Mouse (Mus musculus): Measurements from ENCODE around the gene Slc36a3. TPM values are rescaled to one million over a fixed set of nuclear protein-coding genes. Genes with fewer than 3 reads are reported as not detected.
A peak's percentile ranks its signal among the peaks of the same experiment; 100 is the strongest.

Slc36a3 gene
- polyA plus RNA-seq, 1 experiment: not detected

- no peak for TF ChIP-seq TCF12 (IDR thresholded peaks at IDR 0.05; ENCODE audit: insufficient read depth, poor library complexity, severe bottlenecking)
- no peaks in the 10 kb centered on the region for H3K79me2 ChIP-seq (ENCODE audit: control insufficient read depth, insufficient read depth)
- no peak overlapping the region for H3K4me2 ChIP-seq (ENCODE audit: low read depth)
- H3ac ChIP-seq (ENCODE audit: control insufficient read depth, insufficient read length): no peak overlapping the region
- H3K27me3 ChIP-seq (ENCODE audit: control insufficient read depth, insufficient read depth, insufficient read length): no peaks in the 10 kb centered on the region
- H3K4me3 ChIP-seq: no peak overlapping the region
- no peaks in the 10 kb centered on the region for H3K36me3 ChIP-seq (ENCODE audit: control insufficient read depth, insufficient read depth)
Measured at GRCm38 (mm10) chr11:55078502-55078901, 73.0 kb downstream of the Slc36a3 start.

DNA sequence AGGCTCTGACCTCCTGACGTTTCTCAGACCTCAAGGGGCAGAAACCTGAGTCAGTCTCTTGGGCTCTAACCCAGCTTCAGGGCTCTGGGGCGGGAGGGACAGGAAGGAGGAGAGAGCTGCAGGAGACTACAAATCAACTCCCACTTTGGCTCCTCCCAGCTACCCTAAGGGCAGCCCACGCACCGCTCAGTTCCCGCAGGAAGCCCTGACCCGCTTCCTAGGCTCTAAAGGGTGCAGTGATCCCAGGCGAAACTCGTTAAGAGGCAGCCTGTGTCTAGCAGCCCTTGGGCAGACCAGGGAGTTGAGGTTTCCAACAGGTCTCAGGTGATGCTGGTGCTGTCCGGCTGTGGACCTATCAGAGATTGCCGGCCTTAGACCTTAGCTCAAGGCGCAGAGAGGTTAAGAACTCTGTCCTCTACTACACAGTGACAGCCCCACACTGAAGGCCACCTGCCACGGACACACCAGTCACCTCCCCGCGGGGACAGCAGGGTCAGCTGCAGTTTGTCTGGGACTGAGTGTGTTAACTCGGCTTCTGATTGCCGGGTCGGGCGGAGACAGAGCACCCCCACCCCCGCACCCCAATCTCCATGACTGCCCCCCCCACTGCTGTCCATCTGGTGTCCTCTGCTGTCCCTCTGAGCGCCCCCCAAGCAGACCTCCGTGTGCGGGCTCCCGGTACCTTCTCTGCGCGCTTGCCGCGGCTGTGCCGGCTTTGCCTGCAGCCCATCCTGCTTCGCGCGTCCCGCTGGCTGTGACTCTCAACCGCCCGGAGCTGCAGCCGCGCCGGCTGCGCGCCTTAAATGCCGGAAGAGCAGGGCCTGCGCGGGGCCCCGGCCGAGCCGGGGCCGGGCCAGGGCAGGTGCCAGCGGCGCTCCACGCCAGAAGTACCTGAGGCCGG, 73.9 kb downstream of the Slc36a3 start, which contains the start of gene Ccdc69:
Gene Ccdc69 (minus strand): TSS at position 801 of the 901 bp plus-strand sequence.
- H3K4me2 ChIP-seq (ENCODE audit: low read depth): peak within 1 kb of the TSS; percentile 67
- H3ac ChIP-seq (ENCODE audit: control insufficient read depth, insufficient read length): no peak within 1 kb of the TSS
- no peak for TF ChIP-seq MYOG (IDR thresholded peaks at IDR 0.05; ENCODE audit: control insufficient read depth in 1 of 3, insufficient read depth in 1 of 3, insufficient read length in 2 of 3, low read depth in 2 of 3)
- peak in 1 of 3 experiments; percentile 43 for TF ChIP-seq MYOD1 (IDR thresholded peaks at IDR 0.05; ENCODE audit: control insufficient read depth in 1 of 3, insufficient read length in 2 of 3, low read depth in 2 of 3)
- H3K4me3 ChIP-seq: no peak within 1 kb of the TSS
- H3K79me2 ChIP-seq (ENCODE audit: control insufficient read depth, insufficient read depth): no peaks in the 10 kb centered on the region
- H3K27me3 ChIP-seq (ENCODE audit: control insufficient read depth, insufficient read depth, insufficient read length): no peaks in the 10 kb centered on the region
- no peaks in the 10 kb centered on the region for H3K36me3 ChIP-seq (ENCODE audit: control insufficient read depth, insufficient read depth)

DNA sequence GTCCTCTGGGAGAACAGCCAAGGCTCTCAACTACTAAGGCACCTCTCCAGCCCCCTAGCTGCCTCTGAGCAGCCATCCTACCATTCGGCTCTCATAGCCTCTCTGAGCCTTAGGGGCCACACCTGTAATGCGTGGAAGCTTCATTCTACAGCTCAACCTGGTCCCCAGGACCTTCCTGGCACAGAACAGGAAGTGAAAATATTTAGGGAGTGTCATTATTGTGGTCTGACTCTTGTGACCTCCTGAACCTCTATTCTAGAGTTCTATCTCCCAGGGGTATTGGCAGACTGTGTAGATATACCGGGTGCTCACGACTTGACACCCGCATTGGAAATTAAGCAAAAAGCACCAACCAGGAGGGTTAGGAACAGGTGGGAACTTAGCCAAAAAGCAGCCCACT, 75.3 kb downstream of the Slc36a3 start:
- no peak overlapping the region for H3K4me3 ChIP-seq
- H3K4me2 ChIP-seq (ENCODE audit: low read depth): no peak overlapping the region
- no peaks in the 10 kb centered on the region for H3K79me2 ChIP-seq (ENCODE audit: control insufficient read depth, insufficient read depth)
- TF ChIP-seq REST (IDR thresholded peaks at IDR 0.05; ENCODE audit: insufficient read depth, insufficient read length) (no peak), TCF3 (IDR thresholded peaks at IDR 0.05; ENCODE audit: insufficient read length, low read depth) (no peak), CEBPB (IDR thresholded peaks at IDR 0.05; ENCODE audit: insufficient read depth, poor library complexity, severe bottlenecking) (no peak), MYOD1 (IDR thresholded peaks at IDR 0.05; ENCODE audit: control insufficient read depth in 1 of 3, insufficient read length in 2 of 3, low read depth in 2 of 3) (no peak), POLR2AphosphoS2 (IDR thresholded peaks at IDR 0.05; ENCODE audit: insufficient read length, low read depth) (no peak), POLR2A (IDR thresholded peaks at IDR 0.05; ENCODE audit: insufficient read length, low read depth) (no peak), SRF (IDR thresholded peaks at IDR 0.05; ENCODE audit: control insufficient read depth, insufficient read length, low read depth) (no peak), E2F4 (IDR thresholded peaks at IDR 0.05; ENCODE audit: insufficient read depth) (no peak), USF1 (IDR thresholded peaks at IDR 0.05; ENCODE audit: low read depth) (no peak), TCF12 (IDR thresholded peaks at IDR 0.05; ENCODE audit: insufficient read depth, poor library complexity, severe bottlenecking) (no peak), MYOG (IDR thresholded peaks at IDR 0.05; ENCODE audit: control insufficient read depth in 1 of 3, insufficient read depth in 1 of 3, insufficient read length in 2 of 3, low read depth in 2 of 3) (no peak), MAX (IDR thresholded peaks at IDR 0.05; ENCODE audit: low read depth) (no peak)
- H3K27me3 ChIP-seq (ENCODE audit: control insufficient read depth, insufficient read depth, insufficient read length): no peaks in the 10 kb centered on the region
- no peaks in the 10 kb centered on the region for H3K36me3 ChIP-seq (ENCODE audit: control insufficient read depth, insufficient read depth)
- H3ac ChIP-seq (ENCODE audit: control insufficient read depth, insufficient read length): no peak overlapping the region

DNA sequence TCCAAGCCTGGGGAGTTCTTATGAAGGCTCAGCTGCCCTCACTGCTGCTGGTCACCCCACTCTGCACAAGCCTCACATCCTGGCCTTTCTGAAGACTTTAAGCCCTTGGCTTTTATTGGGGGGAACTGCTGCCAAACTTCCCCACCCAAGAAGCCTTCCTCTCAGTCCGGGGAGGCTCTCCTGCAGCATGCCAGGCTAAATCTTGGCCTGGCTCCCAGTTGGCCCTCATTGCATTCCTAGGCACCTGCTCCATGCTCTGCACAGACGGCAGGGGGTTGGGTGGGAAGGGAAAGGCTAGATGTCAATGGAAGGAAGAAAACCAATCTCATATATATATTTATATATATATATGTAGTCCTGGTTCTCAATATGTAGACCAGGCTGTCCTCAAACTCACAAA, 75.9 kb downstream of the Slc36a3 start:
- TF ChIP-seq MYOD1 (IDR thresholded peaks at IDR 0.05; ENCODE audit: control insufficient read depth in 1 of 3, insufficient read length in 2 of 3, low read depth in 2 of 3): peak in 2 of 3 experiments; percentile 3 to 55
- TF ChIP-seq POLR2AphosphoS2 (IDR thresholded peaks at IDR 0.05; ENCODE audit: insufficient read length, low read depth): no peak
- H3K4me2 ChIP-seq (ENCODE audit: low read depth): no peak overlapping the region
- no peaks in the 10 kb centered on the region for H3K36me3 ChIP-seq (ENCODE audit: control insufficient read depth, insufficient read depth)
- H3K79me2 ChIP-seq (ENCODE audit: control insufficient read depth, insufficient read depth): no peaks in the 10 kb centered on the region
- no peak overlapping the region for H3ac ChIP-seq (ENCODE audit: control insufficient read depth, insufficient read length)
- no peak overlapping the region for H3K4me3 ChIP-seq
- no peaks in the 10 kb centered on the region for H3K27me3 ChIP-seq (ENCODE audit: control insufficient read depth, insufficient read depth, insufficient read length)

Other genes with a start within 250 kb of the Slc36a3 start
- gene Gpx3, start 249.3 kb downstream of the Slc36a3 start, polyA plus RNA-seq (2012; fragmentation: generic; extraction: Trizol): 9.4 TPM
- gene Tnip1, start 188.8 kb downstream of the Slc36a3 start, polyA plus RNA-seq (2012; fragmentation: generic; extraction: Trizol): 34.5 TPM
- 722 TPM for gene Anxa6, start 118.3 kb downstream of the Slc36a3 start, polyA plus RNA-seq (2012; fragmentation: generic; extraction: Trizol)
- gene Ccdc69, start 73.6 kb downstream of the Slc36a3 start, polyA plus RNA-seq (2012; fragmentation: generic; extraction: Trizol): 0.11 TPM
- gene Gm2a, start 53.6 kb downstream of the Slc36a3 start, polyA plus RNA-seq (2012; fragmentation: generic; extraction: Trizol): 5.8 TPM
- gene Slc36a2, start 33.4 kb upstream of the Slc36a3 start, polyA plus RNA-seq (2012; fragmentation: generic; extraction: Trizol): not detected
- 5.3 TPM for gene Slc36a1, start 52.6 kb upstream of the Slc36a3 start, polyA plus RNA-seq (2012; fragmentation: generic; extraction: Trizol)
- gene Fat2, start 184.9 kb upstream of the Slc36a3 start, polyA plus RNA-seq (2012; fragmentation: generic; extraction: Trizol): 0.06 TPM